Mouse (Mus musculus) CD4-positive, CD25-positive, alpha-beta regulatory T cell, adult 2 months (primary cell): ENCODE results near the gene Stx12.

Experiments used
- DNase-seq: peaks from one replicate; pipeline ENCODE4 v3.0.0-alpha.2; 2012; ENCODE audit warnings: low read depth, low spot score

Gene Stx12

GRCm38 (mm10) chr4:132864856-132865255, 19.5 kb downstream of the Stx12 start:
- no peak for DNase-seq

- DNase-seq = no peak
These were observed 21.3 kb downstream of the Stx12 start for GRCm38 (mm10) chr4:132863012-132863411.

- no peak for DNase-seq
These were observed 23.4 kb downstream of the Stx12 start for GRCm38 (mm10) chr4:132860880-132861279.

GRCm38 (mm10) chr4:132843705-132844071, 40.6 kb downstream of the Stx12 start:
- no peak for DNase-seq

GRCm38 (mm10) chr4:132842970-132843704, 41.2 kb downstream of the Stx12 start, which contains the start of gene Ppp1r8:
TSS of gene Ppp1r8 (minus strand) at chr4:132843169.
- DNase-seq = peak; percentile 95

- DNase-seq = peak; percentile 45
These were observed 41.9 kb downstream of the Stx12 start for GRCm38 (mm10) chr4:132842281-132842906.

- no peak for DNase-seq
These were observed 42.8 kb downstream of the Stx12 start for GRCm38 (mm10) chr4:132841493-132841892.

GRCm38 (mm10) chr4:132823614-132824366, 60.5 kb downstream of the Stx12 start:
- peak; percentile 86 for DNase-seq

- no peak for DNase-seq
These were observed 65.9 kb downstream of the Stx12 start for GRCm38 (mm10) chr4:132818442-132818841.

GRCm38 (mm10) chr4:132816855-132817254, 67.5 kb downstream of the Stx12 start:
- DNase-seq = no peak

GRCm38 (mm10) chr4:132816404-132816803, 67.9 kb downstream of the Stx12 start:
- no peak for DNase-seq

- no peak for DNase-seq
These were observed 74.7 kb downstream of the Stx12 start for GRCm38 (mm10) chr4:132809621-132810020.

GRCm38 (mm10) chr4:132807771-132808641, 76.3 kb downstream of the Stx12 start:
- peak; percentile 23 for DNase-seq

GRCm38 (mm10) chr4:132806620-132807191, 77.6 kb downstream of the Stx12 start:
- no peak for DNase-seq

- DNase-seq = no peak
These were observed 78.6 kb downstream of the Stx12 start for GRCm38 (mm10) chr4:132805599-132806197.

GRCm38 (mm10) chr4:132805146-132805545, 79.2 kb downstream of the Stx12 start:
- no peak for DNase-seq

GRCm38 (mm10) chr4:132804331-132804730, 80.0 kb downstream of the Stx12 start:
- no peak for DNase-seq

- DNase-seq = no peak
These were observed 80.4 kb downstream of the Stx12 start for GRCm38 (mm10) chr4:132803876-132804275.
